Mouse (Mus musculus) stomach, postnatal 0 days (tissue): ENCODE results near the gene Ctnnbip1. TPM values are rescaled to one million over a fixed set of nuclear protein-coding genes. Genes with fewer than 3 reads are reported as not detected.

Experiments
- ATAC-seq: fragments of 200-750 bp; cut with Nextera tagmentation; 2 replicates; pipeline ENCODE4 v1.8.0; 2017; ENCODE audit not compliant: low FRiP score, low TSS enrichment
- DNase-seq: peaks from one replicate; pipeline ENCODE4 v3.0.0-alpha.2; 2016; ENCODE audit warnings: low spot score
- H3K27ac ChIP-seq: fragments of 300-500 bp; sonication (generic); replicated peaks from 2 replicates; pipeline ENCODE4 v1.5.1; 2014; ENCODE audit warnings: mild to moderate bottlenecking, control low read depth
- H3K27me3 ChIP-seq: fragments of 300-500 bp; sonication (generic); 2 replicates; pipeline ENCODE4 v1.6.1; 2014; ENCODE audit warnings: low read length; ENCODE audit not compliant: control insufficient read depth, insufficient read depth
- H3K36me3 ChIP-seq: fragments of 300-500 bp; sonication (generic); 2 replicates; pipeline ENCODE4 v1.6.1; 2014; ENCODE audit warnings: low read length, mixed read lengths; ENCODE audit not compliant: control insufficient read depth, insufficient read depth
- H3K4me1 ChIP-seq: fragments of 300-500 bp; sonication (generic); replicated peaks from 2 replicates; pipeline ENCODE4 v1.6.1; 2014; ENCODE audit warnings: antibody characterized with exemption; ENCODE audit not compliant: control insufficient read depth, insufficient read depth
- H3K4me2 ChIP-seq: fragments of 300-500 bp; sonication (generic); replicated peaks from 2 replicates; pipeline ENCODE4 v1.6.1; 2014; ENCODE audit warnings: low read depth, mild to moderate bottlenecking, control low read depth, moderate library complexity
- H3K4me3 ChIP-seq: fragments of 300-500 bp; sonication (generic); 2 replicates; pipeline ENCODE4 v1.5.1; 2014; ENCODE audit warnings: low read depth, low read length, control low read depth
- H3K9ac ChIP-seq: fragments of 300-500 bp; sonication (generic); 2 replicates; pipeline ENCODE4 v1.6.1; 2014; ENCODE audit warnings: mild to moderate bottlenecking, low read length, control low read depth, mixed read lengths
- H3K9me3 ChIP-seq: fragments of 300-500 bp; sonication (generic); 2 replicates; pipeline ENCODE4 v1.6.1; 2016; ENCODE audit warnings: low read length; ENCODE audit not compliant: control insufficient read depth
- CTCF ChIP-seq: IDR thresholded peaks from 2 replicates; pipeline ENCODE4 v1.5.1; 2016; ENCODE audit warnings: antibody characterized with exemption, low read depth, mild to moderate bottlenecking, moderate library complexity
- EP300 ChIP-seq: optimal IDR thresholded peaks from 2 replicates; pipeline ENCODE3; 2016; ENCODE audit warnings: antibody characterized with exemption
- WGBS: fragments of 180-500 bp; shearing (Covaris S2); extraction: QIAGEN DNeasy Blood & Tissue Kit; methylation state at CpG from one replicate; pipeline ENCODE4 v1.1.7; 2014; 5-methylcytosine and 5-hydroxymethylcytosine counted together
- polyA plus RNA-seq: library from polyadenylated mRNA; unstranded; fragments of >200 nt; fragmentation: Nextera tagmentation; extraction: Ambion mirVana; gene quantifications from 2 replicates; pipeline ENCODE4 v1.2.1, GENCODE M21; 2015

Ctnnbip1 gene
- polyA plus RNA-seq, 1 experiment from 2014 or later: 60.1 TPM

GRCm38 (mm10) chr4:149485825-149486206, 32.2 kb upstream of the Ctnnbip1 start:
- Histone ChIP-seq H3K4me2 (peak overlapping the region; percentile 81), H3K27ac (peak overlapping the region; percentile 73), H3K9me3 (no peaks in the 10 kb centered on the region), H3K4me3 (peak overlapping the region; percentile 69), H3K4me1 (peaks cover 6% of the 10 kb centered on the region; the same call in 1 of the 2 replicates), H3K9ac (peak overlapping the region; percentile 64), H3K27me3 (no peaks in the 10 kb centered on the region), H3K36me3 (no peaks in the 10 kb centered on the region; the same call in 1 of the 2 replicates)
- DNase-seq (no peak), ATAC-seq (no peak)
- TF ChIP-seq CTCF (peak; percentile 66), EP300 (no peak)
- WGBS: under 1% methylated on average over 10 of the region's 10 CpGs

GRCm38 (mm10) chr4:149487729-149488128, 30.3 kb upstream of the Ctnnbip1 start:
- TF ChIP-seq EP300 (no peak), CTCF (no peak)
- DNase-seq: no peak
- Histone ChIP-seq H3K27me3 (no peaks in the 10 kb centered on the region), H3K9ac (no peak overlapping the region), H3K4me2 (no peak overlapping the region), H3K4me3 (no peak overlapping the region), H3K27ac (no peak overlapping the region), H3K4me1 (peaks cover 6% of the 10 kb centered on the region; the same call in 1 of the 2 replicates), H3K36me3 (no peaks in the 10 kb centered on the region; the same call in 1 of the 2 replicates), H3K9me3 (no peaks in the 10 kb centered on the region)
- WGBS: 93% methylated on average over 12 of the region's 12 CpGs
- no peak for ATAC-seq

GRCm38 (mm10) chr4:149489415-149490240, 28.4 kb upstream of the Ctnnbip1 start:
- Histone ChIP-seq H3K4me3 (no peak overlapping the region), H3K9me3 (no peaks in the 10 kb centered on the region), H3K27ac (0 out of 2 replicates have a peak overlapping the region, but pooled peaks have one; percentile 40), H3K4me2 (no peak overlapping the region), H3K27me3 (no peaks in the 10 kb centered on the region), H3K36me3 (peaks cover 4% of the 10 kb centered on the region), H3K9ac (no peak overlapping the region), H3K4me1 (peaks cover 3% of the 10 kb centered on the region; the same call in 1 of the 2 replicates)
- DNase-seq (peak; percentile 63), ATAC-seq (peak; percentile 49)
- TF ChIP-seq CTCF (no peak), EP300 (no peak)
- WGBS: 58% methylated on average over 14 of the region's 14 CpGs

GRCm38 (mm10) chr4:149491151-149491550, 26.9 kb upstream of the Ctnnbip1 start:
- no peaks in the 10 kb centered on the region for H3K4me1 ChIP-seq
- no peaks in the 10 kb centered on the region for H3K27me3 ChIP-seq
- peaks cover 7% of the 10 kb centered on the region for H3K36me3 ChIP-seq
- TF ChIP-seq CTCF (peak; percentile 41), EP300 (no peak)
- no peak overlapping the region for H3K4me3 ChIP-seq
- H3K4me2 ChIP-seq: no peak overlapping the region
- H3K9ac ChIP-seq: no peak overlapping the region
- no peaks in the 10 kb centered on the region for H3K9me3 ChIP-seq
- no peak overlapping the region for H3K27ac ChIP-seq
- ATAC-seq (no peak), DNase-seq (no peak)
- WGBS: 97% methylated on average over 3 of the region's 3 CpGs

GRCm38 (mm10) chr4:149496612-149497011, 21.4 kb upstream of the Ctnnbip1 start:
- Histone ChIP-seq H3K36me3 (peaks cover 16% of the 10 kb centered on the region), H3K4me1 (no peaks in the 10 kb centered on the region), H3K4me3 (no peak overlapping the region), H3K27me3 (no peaks in the 10 kb centered on the region), H3K4me2 (no peak overlapping the region), H3K9me3 (no peaks in the 10 kb centered on the region), H3K9ac (no peak overlapping the region), H3K27ac (no peak overlapping the region)
- WGBS: 68% methylated on average over 2 of the region's 2 CpGs
- DNase-seq: no peak
- TF ChIP-seq CTCF (no peak), EP300 (no peak)
- ATAC-seq: no peak

- H3K36me3 ChIP-seq: peaks cover 13% of the 10 kb centered on the region
- no peak overlapping the region for H3K27ac ChIP-seq
- H3K4me2 ChIP-seq: no peak overlapping the region
- no peaks in the 10 kb centered on the region for H3K27me3 ChIP-seq
- no peak for DNase-seq
- no peak overlapping the region for H3K9ac ChIP-seq
- ATAC-seq: no peak
- 70% methylated on average over 8 of the region's 8 CpGs for WGBS
- no peaks in the 10 kb centered on the region for H3K9me3 ChIP-seq
- TF ChIP-seq EP300 (no peak), CTCF (no peak)
- H3K4me3 ChIP-seq: no peak overlapping the region
- no peaks in the 10 kb centered on the region for H3K4me1 ChIP-seq
Measured at GRCm38 (mm10) chr4:149498901-149499300, 19.1 kb upstream of the Ctnnbip1 start.
